Comparison of ENCODE assay signal across 10 mouse cellular contexts in the genomic region with DNA sequence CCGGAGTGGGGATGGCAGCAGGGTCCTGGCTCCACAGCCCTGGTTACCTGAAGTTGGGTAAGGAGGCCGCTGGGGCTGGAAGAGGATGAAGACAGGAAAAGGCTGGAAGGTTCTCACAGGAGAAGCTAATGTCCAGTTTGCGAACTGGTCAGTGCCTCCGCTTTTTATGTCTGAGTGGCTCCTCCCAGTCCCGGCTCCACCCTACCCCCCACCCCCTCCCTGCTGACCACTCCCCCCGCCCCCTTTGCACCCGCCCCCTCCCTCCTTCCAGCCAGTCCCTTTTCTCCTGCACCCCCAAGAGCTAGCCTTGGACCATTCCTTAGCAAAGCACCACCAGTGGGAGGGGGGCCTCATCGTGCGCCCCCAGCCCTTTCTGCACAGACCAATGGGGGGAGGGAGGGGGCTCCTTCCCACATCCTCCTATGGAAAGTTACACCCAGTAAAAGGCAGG. TPM values are rescaled to one million over a fixed set of nuclear protein-coding genes. Genes with fewer than 3 reads are reported as not detected.
A peak's percentile ranks its signal among the peaks of the same experiment; 100 is the strongest.
DNase-seq lines count a peak whose midpoint lies in the region; ATAC-seq lines count a peak whose summit lies in the region.
"Had no signal": no experiment of that assay in that cellular context is flagged by ENCODE, and none has a peak within 500 bp of the region (broad histone marks: within the 10 kb centered on the region; RNA-seq: fewer than 3 reads in every experiment).

No protein-coding gene starts in this region.

- H3K36me3 ChIP-seq in heart, embryonic 11.5 days (ENCODE audit: control insufficient read depth, insufficient read depth, low read length): peaks cover 3% of the 10 kb centered on the region; the same call in 1 of the 2 replicates
- H3K36me3 ChIP-seq in hindbrain, embryonic 12.5 days: no peaks in the 10 kb centered on the region
- no peaks in the 10 kb centered on the region for H3K36me3 ChIP-seq in liver, embryonic 16.5 days (ENCODE audit: control insufficient read depth, insufficient read depth)

- peak overlapping the region; percentile 76 for H3K4me2 ChIP-seq in heart, embryonic 11.5 days
- peak overlapping the region; percentile 52 for H3K4me2 ChIP-seq in hindbrain, embryonic 12.5 days (replicated peaks)
- H3K4me2 ChIP-seq in liver, embryonic 16.5 days (ENCODE audit: low read depth, low read length): no peak overlapping the region

- H3K4me3 ChIP-seq in heart, embryonic 11.5 days (ENCODE audit: low read depth, low read length): peak overlapping the region; percentile 70
- peak overlapping the region; percentile 39 for H3K4me3 ChIP-seq in hindbrain, embryonic 12.5 days
- peak overlapping the region; percentile 54 for H3K4me3 ChIP-seq in liver, embryonic 16.5 days (ENCODE audit: low read depth, low read length)

- H3K27ac ChIP-seq in heart, embryonic 11.5 days (ENCODE audit: low read depth, low read length): peak overlapping the region; percentile 99
- no peak overlapping the region for H3K27ac ChIP-seq in hindbrain, embryonic 12.5 days
- 0 out of 2 replicates have a peak overlapping the region, but pooled peaks have one; percentile 25 for H3K27ac ChIP-seq in liver, embryonic 16.5 days (ENCODE audit: low read length)

- intact Hi-C loops in heart, postnatal 36 days (cut with DNase I): no loop called here

- no peak for DNase-seq in heart, postnatal 36 days
- DNase-seq in embryo, embryonic 9.5 days (ENCODE audit: extremely low spot score): peak; percentile 72
- no peak for DNase-seq in right cerebral cortex, postnatal 10 days (ENCODE audit: low spot score in 2 of 2)
- no peak for DNase-seq in spleen, postnatal 4 days (ENCODE audit: low spot score in 2 of 2)

- peaks cover 77% of the 10 kb centered on the region for H3K27me3 ChIP-seq in heart, embryonic 11.5 days (ENCODE audit: control insufficient read depth, insufficient read depth, low read length)
- H3K27me3 ChIP-seq in hindbrain, embryonic 12.5 days: peaks cover 92% of the 10 kb centered on the region
- peaks cover 86% of the 10 kb centered on the region for H3K27me3 ChIP-seq in liver, embryonic 16.5 days (ENCODE audit: control insufficient read depth, insufficient read depth, low read depth, low read length)

- 6% methylated on average over 9 of the region's 9 CpGs for WGBS in heart, embryonic 11.5 days (ENCODE audit: insufficient replicate concordance)
- WGBS in hindbrain, embryonic 12.5 days: 6% methylated on average over 6 of the region's 9 CpGs
- WGBS in liver, embryonic 16.5 days (ENCODE audit: insufficient replicate concordance): 16% methylated on average over 8 of the region's 9 CpGs

- H3K9me3 ChIP-seq in heart, embryonic 11.5 days (replicated peaks; ENCODE audit: control insufficient read depth, low read length): no peaks in the 10 kb centered on the region
- H3K9me3 ChIP-seq in hindbrain, embryonic 12.5 days (replicated peaks): no peaks in the 10 kb centered on the region
- H3K9me3 ChIP-seq in liver, embryonic 16.5 days (replicated peaks; ENCODE audit: control insufficient read depth, low read length): no peaks in the 10 kb centered on the region

- peak; percentile 27; the same call in 1 of the 2 replicates for ATAC-seq in heart, embryonic 11.5 days (replicated peaks; ENCODE audit: insufficient number of reproducible peaks, low FRiP score, low TSS enrichment)
- ATAC-seq in hindbrain, embryonic 12.5 days (ENCODE audit: low FRiP score): no peak
- ATAC-seq in liver, embryonic 16.5 days (ENCODE audit: low read depth): peak; percentile 46
- ATAC-seq in megakaryocyte progenitor cell, adult 5-6 weeks (replicated peaks; ENCODE audit: poor library complexity): no peak

- peaks cover 19% of the 10 kb centered on the region for H3K4me1 ChIP-seq in heart, embryonic 11.5 days (ENCODE audit: control insufficient read depth, insufficient read depth, low read length)
- peaks cover 31% of the 10 kb centered on the region for H3K4me1 ChIP-seq in hindbrain, embryonic 12.5 days
- no peaks in the 10 kb centered on the region for H3K4me1 ChIP-seq in liver, embryonic 16.5 days (ENCODE audit: control insufficient read depth, low read depth, low read length)

- H3K9ac ChIP-seq in heart, embryonic 11.5 days (ENCODE audit: low read depth, low read length): peak overlapping the region; percentile 98
- peak overlapping the region; percentile 39 for H3K9ac ChIP-seq in hindbrain, embryonic 12.5 days
- H3K9ac ChIP-seq in liver, embryonic 16.5 days (ENCODE audit: low read depth, low read length): no peak overlapping the region; the same call in 1 of the 2 replicates

RNA-seq across cellular contexts. Expression of a gene that starts 9.2 kb away (rescaled TPM):
- 1,098 and 1,138 TPM in 2 replicates for polyA plus RNA-seq in heart, embryonic 11.5 days (2014; fragmentation: Nextera tagmentation; extraction: Ambion mirVana)
- 10 to 100 TPM; 78.1 to 89.2 TPM for total RNA-seq in heart, postnatal 36 days (2021)
- 323 and 363 TPM in 2 replicates for polyA plus RNA-seq in hindbrain, embryonic 12.5 days (2016; fragmentation: Nextera tagmentation; extraction: Ambion mirVana)
- polyA plus RNA-seq in liver, embryonic 16.5 days (2015; fragmentation: Nextera tagmentation; extraction: Ambion mirVana): 602 and 693 TPM in 2 replicates
- total RNA-seq in megakaryocyte progenitor cell, adult 5-6 weeks (2015): not detected in 2 replicates
- not detected in 2 replicates for total RNA-seq in megakaryocyte progenitor cell, adult 5-6 weeks (2017)

RNA-seq across cellular contexts. Expression of a gene that starts 12.4 kb away (rescaled TPM):
- 0.16 and 0.37 TPM in 2 replicates for polyA plus RNA-seq in heart, embryonic 11.5 days (2014; fragmentation: Nextera tagmentation; extraction: Ambion mirVana)
- total RNA-seq in heart, postnatal 36 days (2021): under 1 TPM in 1 of 2 experiments, not detected in 1; 0.08 TPM
- polyA plus RNA-seq in hindbrain, embryonic 12.5 days (2016; fragmentation: Nextera tagmentation; extraction: Ambion mirVana): not detected in 2 replicates
- polyA plus RNA-seq in liver, embryonic 16.5 days (2015; fragmentation: Nextera tagmentation; extraction: Ambion mirVana): not detected in 2 replicates
- not detected in 2 replicates for total RNA-seq in megakaryocyte progenitor cell, adult 5-6 weeks (2015)
- not detected in 2 replicates for total RNA-seq in megakaryocyte progenitor cell, adult 5-6 weeks (2017)
- total RNA-seq: gastrocnemius, adult 8-10 months; liver, adult 2 months had no signal
- polyA plus RNA-seq: liver, adult 2 months had no signal

Comparison
In these comparisons a context has a peak if more than half of its experiments do, and no peak if none do; other contexts are left out.
1. ATAC-seq: peak in heart, embryonic 11.5 days (single experiment) and liver, embryonic 16.5 days (single experiment); none in hindbrain, embryonic 12.5 days (single experiment) and megakaryocyte progenitor cell, adult 5-6 weeks (single experiment).
2. Peak in every context shown above with its lines, with median percentiles within 50 percentile points of each other: H3K4me3 ChIP-seq.